ENCODE assay signal across 12 mouse cellular contexts in the genomic region with DNA sequence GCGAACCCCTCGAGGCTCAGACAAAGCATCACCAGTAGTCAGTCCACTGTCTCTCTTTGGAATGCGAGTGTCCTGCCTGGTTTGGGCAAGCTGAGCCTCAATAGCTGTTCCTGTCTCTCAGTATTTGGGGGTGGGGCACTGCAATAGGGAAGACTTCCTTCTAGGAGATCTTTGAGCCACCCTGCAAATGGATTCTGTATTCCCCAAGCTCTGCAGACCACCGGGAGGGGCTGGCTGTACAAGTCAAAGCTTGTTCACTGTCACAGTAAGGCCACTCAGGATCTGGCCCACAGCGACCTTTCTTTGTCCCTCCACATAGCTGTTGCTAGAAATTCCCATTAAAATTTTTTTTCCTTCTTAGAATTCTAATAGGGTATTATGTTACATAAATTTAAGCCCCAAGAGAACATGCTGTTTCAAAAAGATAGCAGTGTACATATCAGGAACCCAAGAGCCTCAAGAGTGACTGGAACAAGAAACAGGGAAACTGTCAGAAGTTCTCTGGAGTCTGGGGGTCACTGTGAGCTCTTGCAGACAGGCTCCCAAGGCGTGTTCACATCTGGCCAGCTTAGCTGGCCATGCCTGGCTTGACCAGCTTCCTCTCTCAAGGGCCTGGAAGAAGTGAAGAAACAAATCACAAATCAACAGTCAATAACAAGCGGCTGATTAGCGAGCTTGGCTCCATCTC. TPM values are rescaled to one million over a fixed set of nuclear protein-coding genes. Genes with fewer than 3 reads are reported as not detected.
DNase-seq lines count a peak whose midpoint lies in the region; ATAC-seq and TF ChIP-seq lines count a peak whose summit lies in the region.
"Had no signal": no experiment of that assay in that cellular context is flagged by ENCODE, and none has a peak within 500 bp of the region (broad histone marks: within the 10 kb centered on the region; RNA-seq: fewer than 3 reads in every experiment).

No protein-coding gene starts in this region.

- no peak for DNase-seq in testis, postnatal 10 days (ENCODE audit: low spot score)
- DNase-seq in limb, embryonic 11.5 days (ENCODE audit: low spot score): peak; percentile 30
- DNase-seq in c-Kit-positive CD71-positive TER-119-positive erythroid progenitor cells, embryonic 14.5 days (ENCODE audit: low spot score): no peak
- DNase-seq in urinary bladder, adult 2 months (ENCODE audit: low spot score): no peak
- DNase-seq: cerebellum, postnatal 25 days; kidney, postnatal 36 days; right cerebral cortex, postnatal 14 days had no signal

- no peaks in the 10 kb centered on the region for H3K9me3 ChIP-seq in intestine, embryonic 15.5 days
- no peaks in the 10 kb centered on the region for H3K9me3 ChIP-seq in intestine, embryonic 16.5 days (ENCODE audit: control insufficient read depth, low read length)
- no peaks in the 10 kb centered on the region for H3K9me3 ChIP-seq in limb, embryonic 11.5 days (ENCODE audit: control insufficient read depth, low read length)
- no peaks in the 10 kb centered on the region for H3K9me3 ChIP-seq in forebrain, embryonic 15.5 days

- no peak for TF ChIP-seq POLR2A in testis, adult 2 months (IDR thresholded peaks at IDR 0.05; ENCODE audit: control insufficient read depth, low read depth, low read length)

- no peaks in the 10 kb centered on the region for H3K27me3 ChIP-seq in intestine, embryonic 15.5 days (replicated peaks)
- H3K27me3 ChIP-seq in intestine, embryonic 16.5 days (replicated peaks; ENCODE audit: control insufficient read depth, insufficient read depth, low read length): no peaks in the 10 kb centered on the region
- H3K27me3 ChIP-seq in testis, adult 2 months (ENCODE audit: control insufficient read depth, insufficient read depth, low read length): no peaks in the 10 kb centered on the region
- no peaks in the 10 kb centered on the region for H3K27me3 ChIP-seq in limb, embryonic 11.5 days (ENCODE audit: control insufficient read depth, insufficient read depth, low read length)
- no peaks in the 10 kb centered on the region for H3K27me3 ChIP-seq in forebrain, embryonic 15.5 days
- H3K27me3 ChIP-seq: CH12.LX had no signal

- H3K27ac ChIP-seq in intestine, embryonic 15.5 days: peak overlapping the region; percentile 85; the same call in 1 of the 2 replicates
- no peak overlapping the region for H3K27ac ChIP-seq in intestine, embryonic 16.5 days (ENCODE audit: low read length)
- peak overlapping the region; percentile 7; the same call in 1 of the 2 replicates for H3K27ac ChIP-seq in testis, adult 2 months (ENCODE audit: control insufficient read depth, insufficient read depth, low read depth, low read length)
- peak overlapping the region; percentile 86 for H3K27ac ChIP-seq in limb, embryonic 11.5 days (replicated peaks; ENCODE audit: low read depth, low read length)
- no peak overlapping the region for H3K27ac ChIP-seq in forebrain, embryonic 15.5 days (replicated peaks)

- peaks cover 34% of the 10 kb centered on the region for H3K4me1 ChIP-seq in intestine, embryonic 15.5 days (replicated peaks)
- H3K4me1 ChIP-seq in intestine, embryonic 16.5 days (ENCODE audit: control insufficient read depth, insufficient read depth, low read length): peaks cover 26% of the 10 kb centered on the region
- H3K4me1 ChIP-seq in testis, adult 2 months (ENCODE audit: control insufficient read depth, insufficient read depth, low read length): peaks cover 7% of the 10 kb centered on the region
- H3K4me1 ChIP-seq in limb, embryonic 11.5 days (ENCODE audit: control insufficient read depth, insufficient read depth, low read length): peaks cover 24% of the 10 kb centered on the region
- H3K4me1 ChIP-seq in forebrain, embryonic 15.5 days: peaks cover 8% of the 10 kb centered on the region; the same call in 1 of the 2 replicates

- no peak for TF ChIP-seq CTCF in testis, adult 2 months (IDR thresholded peaks at IDR 0.05; ENCODE audit: control insufficient read depth, insufficient read depth, insufficient replicate concordance, low read depth, low read length)

- no peak overlapping the region for H3K4me2 ChIP-seq in intestine, embryonic 15.5 days (replicated peaks)
- H3K4me2 ChIP-seq in intestine, embryonic 16.5 days (ENCODE audit: low read depth, low read length): no peak overlapping the region
- H3K4me2 ChIP-seq in limb, embryonic 11.5 days (ENCODE audit: low read depth, severe bottlenecking): no peak overlapping the region
- no peak overlapping the region for H3K4me2 ChIP-seq in forebrain, embryonic 15.5 days (replicated peaks)

- no peak overlapping the region for H3K4me3 ChIP-seq in intestine, embryonic 15.5 days (replicated peaks)
- no peak overlapping the region for H3K4me3 ChIP-seq in intestine, embryonic 16.5 days (ENCODE audit: low read length)
- no peak overlapping the region for H3K4me3 ChIP-seq in testis, adult 2 months (ENCODE audit: control insufficient read depth, low read depth, low read length)
- no peak overlapping the region for H3K4me3 ChIP-seq in limb, embryonic 11.5 days (ENCODE audit: low read depth, low read length)
- no peak overlapping the region for H3K4me3 ChIP-seq in forebrain, embryonic 15.5 days

- H3K9ac ChIP-seq in intestine, embryonic 15.5 days: no peak overlapping the region
- no peak overlapping the region for H3K9ac ChIP-seq in intestine, embryonic 16.5 days (ENCODE audit: low read depth, low read length)
- H3K9ac ChIP-seq in limb, embryonic 11.5 days (ENCODE audit: low read length): no peak overlapping the region
- no peak overlapping the region for H3K9ac ChIP-seq in forebrain, embryonic 15.5 days (replicated peaks)

- no peak for ATAC-seq in intestine, embryonic 15.5 days
- no peak for ATAC-seq in intestine, embryonic 16.5 days
- ATAC-seq in limb, embryonic 11.5 days (ENCODE audit: insufficient number of reproducible peaks, low FRiP score, low TSS enrichment, low read depth): no peak
- no peak for ATAC-seq in forebrain, embryonic 15.5 days (replicated peaks)

- WGBS in intestine, embryonic 15.5 days: 64% methylated on average over 8 of the region's 8 CpGs
- WGBS in intestine, embryonic 16.5 days: 58% methylated on average over 8 of the region's 8 CpGs
- 58% methylated on average over 8 of the region's 8 CpGs for WGBS in limb, embryonic 11.5 days
- WGBS in forebrain, embryonic 15.5 days: 79% methylated on average over 8 of the region's 8 CpGs

- no peaks in the 10 kb centered on the region for H3K36me3 ChIP-seq in intestine, embryonic 15.5 days
- no peaks in the 10 kb centered on the region for H3K36me3 ChIP-seq in intestine, embryonic 16.5 days (ENCODE audit: control insufficient read depth, insufficient read depth, low read length)
- H3K36me3 ChIP-seq in testis, adult 2 months (ENCODE audit: control insufficient read depth, insufficient read depth, low read length): no peaks in the 10 kb centered on the region
- no peaks in the 10 kb centered on the region for H3K36me3 ChIP-seq in limb, embryonic 11.5 days (ENCODE audit: control insufficient read depth, insufficient read depth, low read length)
- H3K36me3 ChIP-seq in forebrain, embryonic 15.5 days: no peaks in the 10 kb centered on the region

RNA-seq across cellular contexts. Expression of a gene that starts 25.5 kb away (rescaled TPM):
- 17.9 and 19.7 TPM in 2 replicates for polyA plus RNA-seq in intestine, embryonic 15.5 days (2015; fragmentation: Nextera tagmentation; extraction: Ambion mirVana)
- 10.9 TPM in 2 replicates for polyA plus RNA-seq in intestine, embryonic 16.5 days (2015; fragmentation: Nextera tagmentation; extraction: Ambion mirVana)
- polyA plus RNA-seq in testis, adult 2 months (2012; rRNA removed): 2.1 and 2.9 TPM in 2 replicates
- polyA plus RNA-seq in limb, embryonic 11.5 days (2014; fragmentation: Nextera tagmentation; extraction: Ambion mirVana): 12.6 and 12.8 TPM in 2 replicates
- 42.1 and 52.0 TPM in 2 replicates for polyA plus RNA-seq in urinary bladder, adult 2 months (2012; rRNA removed)
- 15.1 and 16.9 TPM in 2 replicates for polyA plus RNA-seq in forebrain, embryonic 15.5 days (2015; fragmentation: Nextera tagmentation; extraction: Ambion mirVana)

RNA-seq across cellular contexts. Expression of a gene that starts 58.5 kb away (rescaled TPM):
- 37.6 and 39.6 TPM in 2 replicates for polyA plus RNA-seq in intestine, embryonic 15.5 days (2015; fragmentation: Nextera tagmentation; extraction: Ambion mirVana)
- polyA plus RNA-seq in intestine, embryonic 16.5 days (2015; fragmentation: Nextera tagmentation; extraction: Ambion mirVana): 28.9 and 29.5 TPM in 2 replicates
- polyA plus RNA-seq in testis, adult 2 months (2012; rRNA removed): 3.2 and 5.0 TPM in 2 replicates
- 67.0 and 71.1 TPM in 2 replicates for polyA plus RNA-seq in limb, embryonic 11.5 days (2014; fragmentation: Nextera tagmentation; extraction: Ambion mirVana)
- 26.5 and 27.9 TPM in 2 replicates for polyA plus RNA-seq in urinary bladder, adult 2 months (2012; rRNA removed)
- polyA plus RNA-seq in forebrain, embryonic 15.5 days (2015; fragmentation: Nextera tagmentation; extraction: Ambion mirVana): 31.1 and 33.2 TPM in 2 replicates

Comparison
In these comparisons a context has a peak if more than half of its experiments do, and no peak if none do; other contexts are left out.
1. H3K27ac ChIP-seq: peak in intestine, embryonic 15.5 days (single experiment), testis, adult 2 months (single experiment) and limb, embryonic 11.5 days (single experiment); none in intestine, embryonic 16.5 days (single experiment) and forebrain, embryonic 15.5 days (single experiment).